Mouse (Mus musculus) testis, adult 2 months (tissue): Measurements from ENCODE around the gene Bdh1.

Source experiments
- CTCF ChIP-seq: fragments of 200-500 bp; IDR thresholded peaks from 2 replicates; pipeline ENCODE4 v1.5.1; 2012; ENCODE audit warnings: low read depth, mild to moderate bottlenecking, inconsistent platforms, low read length, moderate library complexity; ENCODE audit not compliant: control insufficient read depth, insufficient read depth, insufficient replicate concordance
- POLR2A ChIP-seq: fragments of 200-500 bp; IDR thresholded peaks from 2 replicates; pipeline ENCODE4 v1.6.1; 2012; ENCODE audit warnings: low read depth, mild to moderate bottlenecking, inconsistent platforms, low read length, moderate library complexity; ENCODE audit not compliant: control insufficient read depth

DNA sequence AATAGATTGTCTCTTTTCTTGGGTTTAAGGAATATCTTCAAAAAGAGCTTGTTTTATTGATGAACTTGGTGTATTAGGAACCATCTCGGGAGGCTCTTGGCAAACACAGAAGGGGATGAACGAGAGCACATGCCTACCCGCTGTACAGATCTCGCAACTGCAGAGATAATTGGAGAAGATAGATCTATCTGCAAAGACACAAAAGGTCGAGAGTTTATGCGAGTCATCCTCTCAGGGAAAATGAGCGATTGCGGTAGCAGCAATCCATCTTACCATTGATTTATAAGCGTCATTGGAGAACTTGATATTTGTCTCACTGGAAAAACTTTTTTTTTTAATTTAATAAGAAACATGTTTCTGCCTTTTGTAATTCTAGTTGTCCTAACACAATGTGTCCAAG, 73.7 kb downstream of the Bdh1 start:
- TF ChIP-seq POLR2A (no peak), CTCF (no peak)
